Mouse (Mus musculus) liver, adult 2 months (tissue): ENCODE results near the gene Mael.

ENCODE experiments used
- CTCF ChIP-seq: fragments of 200-500 bp; IDR thresholded peaks from 2 replicates; pipeline ENCODE4 v1.5.1; 2011; ENCODE audit warnings: low read depth, low read length, control low read depth
- POLR2A ChIP-seq: fragments of 200-500 bp; IDR thresholded peaks from 2 replicates; pipeline ENCODE4 v1.6.1; 2011; ENCODE audit warnings: low read length, control low read depth; ENCODE audit not compliant: insufficient read depth; ENCODE audit errors: extremely low read depth

- TF ChIP-seq CTCF (no peak), POLR2A (no peak)
These were observed 28.4 kb upstream of the Mael start for GRCm38 (mm10) chr1:166266918-166267317.
